Mouse (Mus musculus) embryonic facial prominence, embryonic 15.5 days (tissue): ENCODE measurements at regions not wholly inside any gene's neighbourhood (a gene's known extent, or its start where the extent isn't known, plus 50 kb on each side); places are given as distances from the start of the nearest gene placed in this dataset.
A peak's percentile ranks its signal among the peaks of the same experiment; 100 is the strongest.

Experiments used
- ATAC-seq: fragments of 200-750 bp; cut with Nextera tagmentation; 2 replicates; pipeline ENCODE4 v1.8.0; 2017; ENCODE audit warnings: low read depth, moderate TSS enrichment; ENCODE audit not compliant: insufficient number of reproducible peaks, low FRiP score, low TSS enrichment
- H3K27ac ChIP-seq: fragments of 300-500 bp; sonication (generic); replicated peaks from 2 replicates; pipeline ENCODE4 v1.5.1; 2015; ENCODE audit warnings: mild to moderate bottlenecking, inconsistent platforms
- H3K27me3 ChIP-seq: fragments of 300-500 bp; sonication (generic); 2 replicates; pipeline ENCODE4 v1.6.1; 2015; ENCODE audit warnings: inconsistent platforms
- H3K36me3 ChIP-seq: fragments of 300-500 bp; sonication (generic); 2 replicates; pipeline ENCODE4 v1.6.1; 2015; ENCODE audit warnings: mild to moderate bottlenecking, inconsistent platforms
- H3K4me1 ChIP-seq: fragments of 300-500 bp; sonication (generic); 2 replicates; pipeline ENCODE4 v1.6.1; 2015; ENCODE audit warnings: inconsistent platforms
- H3K4me2 ChIP-seq: fragments of 300-500 bp; sonication (generic); replicated peaks from 2 replicates; pipeline ENCODE4 v1.6.1; 2015; ENCODE audit warnings: mild to moderate bottlenecking, inconsistent platforms
- H3K4me3 ChIP-seq: fragments of 300-500 bp; sonication (generic); replicated peaks from 2 replicates; pipeline ENCODE4 v1.5.1; 2015; ENCODE audit warnings: mild to moderate bottlenecking, inconsistent platforms
- H3K9ac ChIP-seq: fragments of 300-500 bp; sonication (generic); 2 replicates; pipeline ENCODE4 v1.6.1; 2015; ENCODE audit warnings: inconsistent platforms
- H3K9me3 ChIP-seq: fragments of 300-500 bp; sonication (generic); replicated peaks from 2 replicates; pipeline ENCODE4 v1.6.1; 2016; ENCODE audit warnings: inconsistent platforms
- WGBS: fragments of 180-500 bp; shearing (Covaris S2); methylation state at CpG from one replicate; pipeline ENCODE4 v1.1.7; 2015; 5-methylcytosine and 5-hydroxymethylcytosine counted together

- Histone ChIP-seq H3K4me2 (no peak overlapping the region), H3K27me3 (no peaks in the 10 kb centered on the region), H3K36me3 (no peaks in the 10 kb centered on the region), H3K4me3 (no peak overlapping the region), H3K9ac (no peak overlapping the region), H3K27ac (no peak overlapping the region), H3K4me1 (no peaks in the 10 kb centered on the region), H3K9me3 (no peaks in the 10 kb centered on the region)
- no peak for ATAC-seq
- 78% methylated on average over 3 of the region's 3 CpGs for WGBS
These were observed 253.4 kb upstream of the Hs6st1 start for GRCm38 (mm10) chr1:35814751-35815150.

- 93% methylated on average over 6 of the region's 6 CpGs for WGBS
These were observed 246.4 kb upstream of the Hs6st1 start for GRCm38 (mm10) chr1:35821791-35822190.

GRCm38 (mm10) chr1:35822376-35823202 is 245.6 kb upstream of the Hs6st1 start:
- Histone ChIP-seq H3K9ac (no peak overlapping the region), H3K27ac (no peak overlapping the region), H3K27me3 (no peaks in the 10 kb centered on the region), H3K36me3 (no peaks in the 10 kb centered on the region), H3K4me2 (no peak overlapping the region), H3K4me1 (0 out of 2 replicates have a peak, but pooled peaks cover 7% of the 10 kb centered on the region), H3K4me3 (no peak overlapping the region), H3K9me3 (no peaks in the 10 kb centered on the region)
- whole genome bisulfite sequencing, result 53% methylated on average over 19 of the region's 19 CpGs
- no peak for ATAC-seq

More at GRCm38 (mm10) chr1:35821791-35822190, 246.4 kb upstream of the Hs6st1 start:
- Histone ChIP-seq H3K27me3 (no peaks in the 10 kb centered on the region), H3K4me3 (no peak overlapping the region), H3K9me3 (no peaks in the 10 kb centered on the region), H3K36me3 (no peaks in the 10 kb centered on the region), H3K27ac (no peak overlapping the region), H3K9ac (no peak overlapping the region), H3K4me1 (0 out of 2 replicates have a peak, but pooled peaks cover 7% of the 10 kb centered on the region), H3K4me2 (no peak overlapping the region)
- no peak for ATAC-seq

GRCm38 (mm10) chr1:35823496-35823895 is 244.7 kb upstream of the Hs6st1 start:
- Histone ChIP-seq H3K27me3 (no peaks in the 10 kb centered on the region), H3K9ac (no peak overlapping the region), H3K4me1 (0 out of 2 replicates have a peak, but pooled peaks cover 7% of the 10 kb centered on the region), H3K27ac (no peak overlapping the region), H3K36me3 (no peaks in the 10 kb centered on the region), H3K4me2 (no peak overlapping the region), H3K9me3 (no peaks in the 10 kb centered on the region), H3K4me3 (no peak overlapping the region)
- ATAC-seq, result no peak
- WGBS, result 91% methylated on average over 4 of the region's 4 CpGs

GRCm38 (mm10) chr1:35823981-35824880 is 244.0 kb upstream of the Hs6st1 start:
- no peak overlapping the region for H3K4me3 ChIP-seq
- ATAC-seq, result no peak
- 0 out of 2 replicates have a peak, but pooled peaks cover 7% of the 10 kb centered on the region for H3K4me1 ChIP-seq
- no peak overlapping the region for H3K9ac ChIP-seq
- no peaks in the 10 kb centered on the region for H3K9me3 ChIP-seq
- H3K27me3 ChIP-seq, result no peaks in the 10 kb centered on the region
- 51% methylated on average over 24 of the region's 24 CpGs for WGBS
- H3K27ac ChIP-seq, result no peak overlapping the region
- no peak overlapping the region for H3K4me2 ChIP-seq
- H3K36me3 ChIP-seq, result no peaks in the 10 kb centered on the region

GRCm38 (mm10) chr1:35825531-35825966 is 242.7 kb upstream of the Hs6st1 start:
- Histone ChIP-seq H3K36me3 (no peaks in the 10 kb centered on the region), H3K9me3 (no peaks in the 10 kb centered on the region), H3K9ac (no peak overlapping the region), H3K4me2 (no peak overlapping the region), H3K27me3 (no peaks in the 10 kb centered on the region), H3K4me1 (0 out of 2 replicates have a peak, but pooled peaks cover 7% of the 10 kb centered on the region), H3K27ac (no peak overlapping the region), H3K4me3 (no peak overlapping the region)
- WGBS, result 45% methylated on average over 10 of the region's 10 CpGs
- ATAC-seq, result peak; percentile 43; the same call in 1 of the 2 replicates

GRCm38 (mm10) chr1:35826575-35827114 is 241.6 kb upstream of the Hs6st1 start:
- Histone ChIP-seq H3K36me3 (no peaks in the 10 kb centered on the region), H3K9me3 (no peaks in the 10 kb centered on the region), H3K9ac (no peak overlapping the region), H3K4me3 (no peak overlapping the region), H3K4me1 (0 out of 2 replicates have a peak, but pooled peaks cover 7% of the 10 kb centered on the region), H3K27ac (no peak overlapping the region), H3K27me3 (no peaks in the 10 kb centered on the region), H3K4me2 (no peak overlapping the region)
- 51% methylated on average over 7 of the region's 7 CpGs for WGBS
- ATAC-seq, result no peak

- ATAC-seq, result no peak
- 45% methylated on average over 3 of the region's 3 CpGs for WGBS
These were observed 240.7 kb upstream of the Hs6st1 start for GRCm38 (mm10) chr1:35827471-35827870.

GRCm38 (mm10) chr1:35834180-35834579 is 234.0 kb upstream of the Hs6st1 start:
- 80% methylated on average over 7 of the region's 7 CpGs for WGBS

More at GRCm38 (mm10) chr1:35827471-35827870, 240.7 kb upstream of the Hs6st1 start:
- H3K4me1 ChIP-seq, result 0 out of 2 replicates have a peak, but pooled peaks cover 7% of the 10 kb centered on the region
- no peak overlapping the region for H3K27ac ChIP-seq
- no peaks in the 10 kb centered on the region for H3K27me3 ChIP-seq
- H3K36me3 ChIP-seq, result no peaks in the 10 kb centered on the region
- H3K4me2 ChIP-seq, result no peak overlapping the region
- H3K9me3 ChIP-seq, result no peaks in the 10 kb centered on the region
- H3K4me3 ChIP-seq, result no peak overlapping the region
- H3K9ac ChIP-seq, result no peak overlapping the region

GRCm38 (mm10) chr1:35836552-35836951 is 231.6 kb upstream of the Hs6st1 start:
- Histone ChIP-seq H3K27me3 (no peaks in the 10 kb centered on the region), H3K4me2 (no peak overlapping the region), H3K4me1 (no peaks in the 10 kb centered on the region), H3K9ac (no peak overlapping the region), H3K36me3 (no peaks in the 10 kb centered on the region), H3K27ac (no peak overlapping the region), H3K4me3 (no peak overlapping the region), H3K9me3 (no peaks in the 10 kb centered on the region)
- 63% methylated on average over 5 of the region's 5 CpGs for WGBS
- no peak for ATAC-seq

More at GRCm38 (mm10) chr1:35834180-35834579, 234.0 kb upstream of the Hs6st1 start:
- Histone ChIP-seq H3K4me1 (no peaks in the 10 kb centered on the region), H3K4me2 (no peak overlapping the region), H3K9me3 (no peaks in the 10 kb centered on the region), H3K4me3 (no peak overlapping the region), H3K27ac (no peak overlapping the region), H3K9ac (no peak overlapping the region), H3K27me3 (no peaks in the 10 kb centered on the region), H3K36me3 (no peaks in the 10 kb centered on the region)
- ATAC-seq, result no peak

- Histone ChIP-seq H3K4me3 (no peak overlapping the region), H3K27ac (no peak overlapping the region), H3K4me1 (no peaks in the 10 kb centered on the region), H3K9me3 (no peaks in the 10 kb centered on the region), H3K4me2 (no peak overlapping the region), H3K27me3 (no peaks in the 10 kb centered on the region), H3K36me3 (no peaks in the 10 kb centered on the region), H3K9ac (no peak overlapping the region)
- 79% methylated on average over 3 of the region's 3 CpGs for WGBS
- no peak for ATAC-seq
These were observed 229.6 kb upstream of the Hs6st1 start for GRCm38 (mm10) chr1:35838625-35839024.
